Mouse (Mus musculus) lung, postnatal 0 days (tissue): ENCODE measurements at regions not wholly inside any gene's neighbourhood (a gene's known extent, or its start where the extent isn't known, plus 50 kb on each side); places are given as distances from the start of the nearest gene placed in this dataset.

Source experiments
- ATAC-seq: fragments of 200-750 bp; cut with Nextera tagmentation; 2 replicates; pipeline ENCODE4 v1.8.0; 2017; ENCODE audit warnings: moderate library complexity
- DNase-seq: peaks from one replicate; pipeline ENCODE4 v3.0.0-alpha.2; 2016; ENCODE audit warnings: low spot score
- H3K27ac ChIP-seq: fragments of 300-500 bp; sonication (generic); 2 replicates; pipeline ENCODE4 v1.5.1; 2014; ENCODE audit warnings: antibody characterized with exemption, mild to moderate bottlenecking, low read length, mixed read lengths
- H3K27me3 ChIP-seq: fragments of 300-500 bp; sonication (generic); replicated peaks from 2 replicates; pipeline ENCODE4 v1.6.1; 2014; ENCODE audit warnings: low read length, mixed read lengths; ENCODE audit not compliant: insufficient read depth
- H3K36me3 ChIP-seq: fragments of 300-500 bp; sonication (generic); 2 replicates; pipeline ENCODE4 v1.6.1; 2014; ENCODE audit warnings: low read length, mixed read lengths; ENCODE audit not compliant: insufficient read depth
- H3K4me1 ChIP-seq: fragments of 300-500 bp; sonication (generic); 2 replicates; pipeline ENCODE4 v1.6.1; 2014; ENCODE audit warnings: antibody characterized with exemption, low read depth, low read length, mixed read lengths; ENCODE audit not compliant: insufficient read depth
- H3K4me2 ChIP-seq: fragments of 300-500 bp; sonication (generic); replicated peaks from 2 replicates; pipeline ENCODE4 v1.6.1; 2014; ENCODE audit warnings: low read depth, mild to moderate bottlenecking, low read length, moderate library complexity, mixed read lengths
- H3K4me3 ChIP-seq: fragments of 300-500 bp; sonication (generic); 2 replicates; pipeline ENCODE4 v1.5.1; 2014; ENCODE audit warnings: low read depth, low read length
- H3K9ac ChIP-seq: fragments of 300-500 bp; sonication (generic); replicated peaks from 2 replicates; pipeline ENCODE4 v1.6.1; 2014; ENCODE audit warnings: low read depth, mild to moderate bottlenecking
- H3K9me3 ChIP-seq: fragments of 300-500 bp; sonication (generic); 2 replicates; pipeline ENCODE4 v1.6.1; 2016; ENCODE audit warnings: low read length, mixed read lengths
- CTCF ChIP-seq: IDR thresholded peaks from 2 replicates; pipeline ENCODE4 v1.5.1; 2016; ENCODE audit warnings: antibody characterized with exemption, mild to moderate bottlenecking
- EP300 ChIP-seq: IDR thresholded peaks from 2 replicates; pipeline ENCODE4 v1.6.1; 2016; ENCODE audit warnings: antibody characterized with exemption, mild to moderate bottlenecking, control low read depth
- WGBS: fragments of 180-500 bp; shearing (Covaris S2); extraction: QIAGEN DNeasy Blood & Tissue Kit; methylation state at CpG from one replicate; pipeline ENCODE4 v1.1.7; 2014; 5-methylcytosine and 5-hydroxymethylcytosine counted together

GRCm38 (mm10) chr1:12025791-12026190, 611.9 kb downstream of the A830018L16Rik start:
- DNase-seq: no peak
- Histone ChIP-seq H3K27me3 (no peaks in the 10 kb centered on the region), H3K4me3 (no peak overlapping the region), H3K9ac (no peak overlapping the region), H3K4me1 (no peaks in the 10 kb centered on the region), H3K27ac (no peak overlapping the region), H3K9me3 (no peaks in the 10 kb centered on the region), H3K4me2 (no peak overlapping the region), H3K36me3 (no peaks in the 10 kb centered on the region)
- TF ChIP-seq EP300: no peak
- no peak for TF ChIP-seq CTCF
- ATAC-seq: no peak

DNA sequence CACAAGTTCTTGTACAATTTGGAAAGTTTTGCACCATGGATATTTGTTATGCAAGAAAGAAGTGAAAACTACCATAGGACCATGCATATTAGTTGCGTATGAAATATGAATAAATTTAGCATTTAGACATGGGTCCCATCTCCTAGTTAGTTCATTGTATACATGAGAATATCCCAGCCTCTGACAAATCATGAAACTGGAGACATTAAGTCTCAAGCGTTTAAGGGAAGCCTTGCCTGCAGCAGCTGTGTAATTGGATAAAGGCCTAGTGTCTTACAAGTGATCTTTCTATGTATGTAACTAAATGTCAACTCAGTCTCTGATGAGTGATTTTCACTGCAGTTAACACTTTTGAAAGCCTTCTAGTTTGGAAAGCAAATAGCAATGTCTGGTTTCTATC, 613.5 kb downstream of the A830018L16Rik start:
- Histone ChIP-seq H3K4me2 (no peak overlapping the region), H3K4me1 (no peaks in the 10 kb centered on the region), H3K27me3 (no peaks in the 10 kb centered on the region), H3K9me3 (no peaks in the 10 kb centered on the region), H3K9ac (no peak overlapping the region), H3K27ac (no peak overlapping the region), H3K36me3 (no peaks in the 10 kb centered on the region), H3K4me3 (no peak overlapping the region)
- TF ChIP-seq EP300: no peak
- no peak for TF ChIP-seq CTCF
- 62% methylated on average over 2 of the region's 2 CpGs for WGBS
- no peak for ATAC-seq
- DNase-seq: no peak

- TF ChIP-seq EP300 (no peak), CTCF (peak; percentile 7; the same call in 1 of the 2 replicates)
- Histone ChIP-seq H3K27me3 (no peaks in the 10 kb centered on the region), H3K36me3 (no peaks in the 10 kb centered on the region), H3K9me3 (no peaks in the 10 kb centered on the region), H3K4me2 (no peak overlapping the region), H3K4me3 (no peak overlapping the region), H3K27ac (no peak overlapping the region), H3K4me1 (no peaks in the 10 kb centered on the region), H3K9ac (no peak overlapping the region)
- ATAC-seq: no peak
- no peak for DNase-seq
- 75% methylated on average over 4 of the region's 4 CpGs for WGBS
Observed at GRCm38 (mm10) chr1:12028074-12028473, 614.2 kb downstream of the A830018L16Rik start.

- Histone ChIP-seq H3K27ac (no peak overlapping the region), H3K9me3 (no peaks in the 10 kb centered on the region), H3K9ac (no peak overlapping the region), H3K27me3 (no peaks in the 10 kb centered on the region), H3K4me2 (no peak overlapping the region), H3K36me3 (no peaks in the 10 kb centered on the region), H3K4me3 (no peak overlapping the region), H3K4me1 (no peaks in the 10 kb centered on the region)
- 52% methylated on average over 8 of the region's 8 CpGs for WGBS
- DNase-seq (no peak), ATAC-seq (no peak)
- no peak for TF ChIP-seq EP300
- TF ChIP-seq CTCF: no peak
Observed at GRCm38 (mm10) chr1:12051931-12052482, 638.1 kb downstream of the A830018L16Rik start.

DNA sequence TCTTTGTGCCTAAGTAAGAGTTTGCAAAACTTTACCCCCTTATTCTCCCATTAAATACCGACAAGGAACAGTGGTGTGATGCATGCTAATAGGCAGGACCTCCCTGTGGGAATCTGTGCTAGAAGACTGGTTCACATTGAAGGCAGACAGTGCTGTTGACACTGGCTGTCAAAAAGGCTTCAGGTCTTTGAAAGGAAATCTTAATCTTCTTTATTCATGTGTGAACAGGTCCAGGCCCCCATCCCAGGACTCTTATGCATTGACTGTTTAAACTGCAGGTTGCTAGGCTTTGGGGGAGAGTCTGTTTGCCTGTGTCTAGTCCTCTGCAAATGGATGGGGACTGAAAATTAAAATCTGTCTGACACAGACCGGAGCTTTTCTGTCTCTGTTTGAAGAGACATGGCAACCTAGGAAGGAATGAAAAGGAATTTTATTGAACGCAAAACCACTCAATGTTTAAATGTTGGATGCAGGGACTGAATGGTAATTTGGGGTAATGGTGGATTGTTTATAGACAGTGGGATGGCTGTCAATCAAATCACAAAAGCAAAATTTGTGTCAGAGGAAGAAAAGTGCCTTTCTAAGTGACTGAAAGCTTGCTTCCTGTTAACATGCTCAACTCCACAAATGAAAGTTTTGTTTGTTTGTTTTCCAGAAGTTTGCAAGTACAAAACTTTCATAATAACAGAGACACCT, 642.1 kb downstream of the A830018L16Rik start:
- ATAC-seq (no peak), DNase-seq (no peak)
- H3K9ac ChIP-seq: no peak overlapping the region
- H3K36me3 ChIP-seq: no peaks in the 10 kb centered on the region
- H3K4me2 ChIP-seq: no peak overlapping the region
- H3K27ac ChIP-seq: no peak overlapping the region
- H3K4me1 ChIP-seq: no peaks in the 10 kb centered on the region
- no peak overlapping the region for H3K4me3 ChIP-seq
- no peaks in the 10 kb centered on the region for H3K27me3 ChIP-seq
- TF ChIP-seq CTCF: no peak
- no peak for TF ChIP-seq EP300
- H3K9me3 ChIP-seq: no peaks in the 10 kb centered on the region
- WGBS: 39% methylated on average over 3 of the region's 3 CpGs

GRCm38 (mm10) chr1:12065016-12065513, 651.2 kb downstream of the A830018L16Rik start:
- ATAC-seq: no peak
- 98% methylated on average over 6 of the region's 6 CpGs for WGBS

More at GRCm38 (mm10) chr1:12065016-12065513, 651.2 kb downstream of the A830018L16Rik start:
- Histone ChIP-seq H3K4me3 (no peak overlapping the region), H3K9ac (no peak overlapping the region), H3K4me2 (no peak overlapping the region), H3K27ac (no peak overlapping the region), H3K9me3 (no peaks in the 10 kb centered on the region), H3K36me3 (no peaks in the 10 kb centered on the region), H3K27me3 (no peaks in the 10 kb centered on the region), H3K4me1 (no peaks in the 10 kb centered on the region)
- TF ChIP-seq EP300 (no peak), CTCF (no peak)
- DNase-seq: no peak
